Mouse (Mus musculus) liver, adult (tissue): Measurements from ENCODE around the gene Ndufb8.

ENCODE experiments used
- GATA4 ChIP-seq: IDR thresholded peaks from 2 replicates; pipeline ENCODE4 v1.6.1; 2014; ENCODE audit warnings: mild to moderate bottlenecking, low read length; ENCODE audit not compliant: insufficient replicate concordance

Ndufb8 gene

DNA sequence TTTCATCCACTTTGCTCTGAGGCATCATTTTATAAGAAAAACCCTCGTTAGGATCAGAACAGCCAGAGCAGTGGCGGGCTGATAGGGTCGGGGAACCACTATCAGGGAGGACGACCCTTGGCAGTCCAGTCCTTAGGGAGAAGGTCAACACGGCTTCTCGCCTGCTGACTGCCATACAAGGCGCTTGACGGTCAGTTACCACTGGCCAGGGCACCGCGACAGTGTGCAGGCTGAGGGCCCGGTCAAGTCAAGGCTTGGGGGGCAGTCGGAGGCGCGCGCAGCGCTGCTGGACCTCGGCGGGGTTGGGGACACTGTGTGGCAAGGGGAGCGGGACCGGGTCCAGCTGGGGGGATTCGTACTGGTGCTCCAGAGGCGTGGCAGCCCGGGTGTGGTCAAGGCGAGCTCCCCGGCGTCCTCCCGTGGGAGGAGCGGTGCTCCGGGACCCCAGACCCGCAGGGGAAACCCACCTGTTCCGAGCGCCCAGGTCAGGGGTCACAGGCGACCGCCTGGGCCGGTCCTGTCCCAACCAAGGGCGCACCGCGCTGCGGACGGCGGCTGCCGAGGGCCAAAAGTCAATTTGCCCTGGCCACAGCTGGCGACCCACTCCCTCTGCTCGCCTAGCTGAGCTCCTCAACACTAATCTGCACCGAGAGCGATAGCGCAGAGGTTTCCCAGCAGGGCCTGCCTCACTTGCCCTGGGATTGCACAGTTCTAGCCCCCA lies 9.8 kb downstream of the Ndufb8 start, which contains the start of gene Sec31b:
Sec31b (minus strand) TSS at position 544 of the 721 bp plus-strand sequence.
- TF ChIP-seq GATA4 = no peak

DNA sequence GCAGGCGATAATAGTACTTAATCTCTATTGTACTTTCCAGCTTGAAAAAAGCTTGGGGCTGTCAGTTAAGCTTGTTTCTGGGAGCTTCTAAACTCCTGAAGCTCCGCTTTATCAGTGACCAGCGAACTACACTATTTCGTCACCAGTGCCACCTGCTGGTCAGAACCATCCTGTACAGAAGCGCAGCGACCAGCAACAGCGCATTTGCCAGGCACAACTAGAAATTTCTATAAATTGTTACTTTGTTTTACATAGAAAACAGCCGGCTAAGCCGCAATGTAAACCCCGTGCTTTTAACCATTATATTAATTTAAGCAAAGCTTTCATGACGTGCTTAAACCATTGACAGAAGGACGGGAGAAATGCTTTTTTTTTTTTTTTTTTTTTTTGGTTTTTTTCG lies 10.5 kb downstream of the Ndufb8 start:
- peak; percentile 42; the same call in 1 of the 2 replicates for TF ChIP-seq GATA4

- no peak for TF ChIP-seq GATA4
These were observed 10.9 kb downstream of the Ndufb8 start for GRCm38 (mm10) chr19:44544372-44544771.

DNA sequence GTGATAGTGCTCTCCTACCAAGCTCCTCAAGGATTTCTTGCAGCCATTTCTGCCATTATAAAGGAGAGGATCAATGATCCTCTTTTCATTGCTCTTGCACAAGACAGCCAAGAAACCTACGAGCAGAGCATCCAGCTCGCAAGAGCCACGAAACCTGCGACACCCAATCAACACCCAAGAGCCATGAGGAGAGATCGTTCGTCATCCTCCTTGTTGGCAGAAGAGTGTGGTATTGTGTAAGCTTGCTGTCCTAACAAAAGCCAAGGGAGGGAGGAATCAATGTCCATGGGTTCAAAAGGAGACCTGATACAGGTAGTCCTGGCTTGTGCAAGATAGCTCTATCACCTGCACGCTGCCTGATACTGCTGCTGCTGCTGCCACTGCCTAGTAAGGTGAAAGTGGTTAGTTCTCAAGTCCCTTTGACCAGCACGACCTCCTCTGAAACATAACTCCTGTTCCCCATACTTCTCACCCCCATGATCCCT lies 12.5 kb downstream of the Ndufb8 start:
- peak; percentile 8; the same call in 1 of the 2 replicates for TF ChIP-seq GATA4

DNA sequence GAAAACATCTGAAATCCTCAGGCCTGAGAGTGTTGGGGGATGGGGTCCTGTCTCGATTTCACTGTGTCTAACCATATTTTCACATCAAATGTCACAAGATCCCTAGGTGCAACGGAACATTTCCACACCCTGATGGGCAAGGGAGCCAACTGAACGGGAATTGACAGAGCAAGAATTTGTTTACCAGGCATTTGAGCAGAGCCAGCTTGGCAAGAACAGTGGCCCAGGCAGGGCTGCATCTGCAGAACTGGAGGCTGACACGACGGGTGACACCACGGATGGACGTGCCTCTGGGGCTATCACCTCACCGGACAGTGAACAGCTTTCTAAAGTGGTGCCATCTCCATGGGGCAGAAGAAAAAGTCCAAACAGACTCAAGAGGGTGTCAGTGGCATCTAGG lies 17.8 kb downstream of the Ndufb8 start:
- TF ChIP-seq GATA4 = no peak

DNA sequence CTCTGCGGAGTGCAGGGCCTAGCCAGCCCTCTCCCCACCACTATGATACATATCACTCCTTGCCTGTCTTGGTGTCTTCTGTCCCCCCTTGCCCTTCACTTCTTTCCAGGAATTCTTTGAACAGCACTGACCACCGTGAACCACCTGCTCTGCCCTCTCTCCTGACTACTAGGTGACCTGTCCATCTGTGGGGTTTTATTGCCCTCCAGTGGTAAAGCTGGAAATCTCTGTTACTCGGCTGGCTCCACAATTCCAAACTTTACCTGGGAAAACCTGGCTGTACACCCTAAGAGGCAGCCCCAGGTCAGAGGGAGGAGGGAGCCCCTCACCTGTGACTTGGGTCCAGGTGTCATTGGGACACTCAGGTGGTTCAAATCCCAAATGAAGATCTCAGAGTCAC lies 19.9 kb downstream of the Ndufb8 start:
- TF ChIP-seq GATA4 = no peak

DNA sequence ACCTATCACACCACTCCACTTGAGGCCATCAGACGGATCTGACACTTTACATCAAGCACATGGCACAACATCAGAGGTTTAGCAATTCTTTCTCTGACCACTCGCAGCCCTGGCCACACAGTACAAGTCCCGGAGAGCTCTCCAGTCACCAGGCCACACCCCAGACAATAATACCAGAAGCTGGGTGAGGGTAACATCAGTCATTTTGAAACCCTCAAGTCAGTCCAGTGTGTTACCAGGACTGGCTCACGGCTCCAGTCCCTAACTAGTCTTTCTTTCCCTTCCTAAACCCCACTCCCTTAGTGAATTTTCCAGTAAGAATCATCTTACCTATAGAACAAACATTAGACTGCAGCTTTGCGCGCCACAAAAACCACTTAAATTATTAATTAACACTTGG lies 25.2 kb downstream of the Ndufb8 start:
- no peak for TF ChIP-seq GATA4

DNA sequence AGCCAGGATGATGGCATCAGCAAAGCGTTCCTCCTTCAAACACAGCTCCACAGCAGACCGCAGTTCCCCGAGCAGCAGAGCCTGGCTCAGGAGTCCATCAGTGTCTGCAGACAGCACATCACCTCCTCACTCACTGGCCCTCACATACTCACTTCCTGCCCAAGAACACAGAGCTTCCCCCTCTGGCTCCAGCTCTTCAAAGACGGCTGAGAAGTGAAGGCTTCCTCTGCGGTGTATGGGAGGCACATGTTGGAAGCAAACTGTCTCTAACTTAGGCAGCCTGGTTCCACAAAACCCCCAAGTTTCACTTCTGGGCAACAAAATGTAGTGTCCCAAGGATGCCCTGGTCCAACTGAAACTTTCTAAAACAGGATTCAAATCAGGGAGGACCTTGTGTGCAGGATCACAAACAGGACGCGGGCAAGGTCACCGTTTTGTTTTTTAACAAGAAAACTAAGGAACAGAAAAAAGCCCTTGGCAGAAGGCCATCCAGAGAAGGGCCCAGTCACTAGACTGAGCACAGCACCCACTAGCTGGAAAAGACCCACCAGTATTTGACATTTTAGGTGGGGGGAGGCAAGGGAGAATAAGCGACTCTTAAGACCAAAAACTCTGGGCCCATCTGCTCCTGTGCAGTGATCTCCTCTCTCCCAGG lies 29.6 kb downstream of the Ndufb8 start:
- no peak for TF ChIP-seq GATA4

DNA sequence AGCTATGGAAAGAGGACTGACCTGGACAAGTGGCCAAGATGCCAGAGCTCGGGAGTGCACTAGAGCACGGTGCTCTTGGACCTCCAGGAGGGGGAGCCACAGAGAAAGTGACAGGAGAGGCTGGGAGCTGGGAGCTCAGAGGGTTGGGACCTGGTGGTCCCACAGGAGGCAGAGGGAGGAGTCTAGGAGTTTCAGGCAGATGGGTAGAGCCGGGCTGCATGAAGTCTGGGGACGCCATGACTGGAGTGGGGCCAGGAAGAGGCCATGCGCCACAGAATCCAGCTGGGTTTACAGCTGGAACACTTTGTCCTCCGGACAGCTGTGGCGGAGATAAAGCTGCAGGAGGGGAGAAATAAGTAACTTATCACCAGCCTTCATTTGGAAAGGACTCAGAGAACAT lies 36.1 kb downstream of the Ndufb8 start:
- TF ChIP-seq GATA4 = peak; percentile 22; the same call in 1 of the 2 replicates

DNA sequence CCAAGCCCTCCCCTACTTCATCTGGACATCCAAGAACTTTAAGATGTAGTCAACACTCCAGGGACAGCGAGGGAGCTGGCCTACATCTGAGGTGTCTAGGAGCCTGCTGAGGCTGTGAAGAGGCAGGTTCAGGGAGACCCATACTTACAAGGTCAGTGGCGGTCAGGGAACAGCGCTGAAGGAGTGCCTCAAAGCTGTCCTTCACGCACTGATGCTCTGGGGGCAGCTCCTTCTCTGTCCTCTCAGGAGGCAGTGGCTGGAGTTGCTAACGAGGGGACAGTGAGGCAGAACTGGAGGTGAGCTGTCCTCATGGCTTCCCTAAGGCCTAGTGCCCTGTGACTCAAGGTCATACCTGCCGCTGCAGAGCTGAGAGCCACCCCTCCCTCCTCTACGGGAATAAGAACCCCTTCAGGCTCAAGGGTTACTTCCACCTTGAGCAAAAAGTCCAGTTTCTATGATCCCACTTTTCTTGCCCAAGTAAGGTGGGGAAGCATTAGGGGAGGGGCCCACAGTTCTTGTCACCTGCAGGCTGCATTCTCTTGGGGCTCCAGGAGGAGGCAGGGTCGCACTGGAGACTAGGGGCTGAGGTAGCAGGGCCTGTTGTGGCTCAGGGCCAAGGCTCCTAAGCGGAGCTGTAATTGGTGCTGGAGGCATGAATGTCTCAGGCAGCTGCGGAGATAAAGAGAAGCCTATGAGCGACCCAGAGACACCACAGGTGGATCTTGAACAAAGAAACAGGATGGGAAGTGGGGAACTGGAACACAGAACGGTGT lies 37.1 kb downstream of the Ndufb8 start:
- no peak for TF ChIP-seq GATA4

GRCm38 (mm10) chr19:44515769-44516168 lies 39.5 kb downstream of the Ndufb8 start:
- no peak for TF ChIP-seq GATA4

DNA sequence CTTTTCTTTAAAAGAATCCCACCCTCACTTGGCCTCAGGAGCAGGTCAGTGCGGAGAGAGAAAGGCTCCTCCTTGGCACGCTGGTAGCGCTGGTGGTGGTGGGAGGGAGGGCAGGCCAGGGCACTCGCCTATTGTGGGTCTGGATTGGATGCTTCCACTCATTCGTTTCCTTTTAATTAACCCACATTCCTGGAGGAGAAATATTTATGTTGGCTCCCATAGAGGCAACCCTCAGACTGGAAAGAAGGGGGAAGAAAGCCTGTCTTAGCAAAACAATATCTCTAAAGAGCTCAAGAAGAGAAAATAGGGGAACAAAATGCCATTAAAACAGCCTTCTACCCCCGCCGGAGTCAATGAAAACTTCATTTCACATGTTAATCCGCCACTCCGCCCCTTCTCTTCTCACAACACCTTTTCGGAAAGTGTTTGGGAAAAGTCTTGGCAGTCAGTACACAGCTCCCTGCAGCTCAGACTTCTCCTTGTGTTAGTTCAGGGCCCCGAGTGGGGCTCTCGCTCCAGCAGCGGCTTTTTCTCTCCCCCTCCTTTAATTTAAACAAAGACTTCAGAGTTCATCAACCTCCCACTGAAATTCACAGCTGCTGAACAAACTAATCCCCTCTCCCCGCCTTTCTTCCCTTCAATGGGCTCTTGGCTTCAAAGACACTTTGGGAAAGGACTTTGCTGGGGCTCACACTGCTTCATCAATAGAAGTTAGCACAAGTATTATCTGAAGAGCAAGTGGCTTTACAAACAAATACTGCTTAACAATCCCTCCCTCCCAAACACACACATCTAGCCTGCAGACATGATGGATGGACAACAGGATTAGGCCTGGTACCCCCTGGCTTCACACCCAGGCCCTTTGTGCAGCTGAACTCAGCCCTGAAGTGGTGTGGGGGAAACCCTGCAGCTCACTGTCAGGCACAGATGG lies 40.5 kb downstream of the Ndufb8 start:
- TF ChIP-seq GATA4 = no peak

DNA sequence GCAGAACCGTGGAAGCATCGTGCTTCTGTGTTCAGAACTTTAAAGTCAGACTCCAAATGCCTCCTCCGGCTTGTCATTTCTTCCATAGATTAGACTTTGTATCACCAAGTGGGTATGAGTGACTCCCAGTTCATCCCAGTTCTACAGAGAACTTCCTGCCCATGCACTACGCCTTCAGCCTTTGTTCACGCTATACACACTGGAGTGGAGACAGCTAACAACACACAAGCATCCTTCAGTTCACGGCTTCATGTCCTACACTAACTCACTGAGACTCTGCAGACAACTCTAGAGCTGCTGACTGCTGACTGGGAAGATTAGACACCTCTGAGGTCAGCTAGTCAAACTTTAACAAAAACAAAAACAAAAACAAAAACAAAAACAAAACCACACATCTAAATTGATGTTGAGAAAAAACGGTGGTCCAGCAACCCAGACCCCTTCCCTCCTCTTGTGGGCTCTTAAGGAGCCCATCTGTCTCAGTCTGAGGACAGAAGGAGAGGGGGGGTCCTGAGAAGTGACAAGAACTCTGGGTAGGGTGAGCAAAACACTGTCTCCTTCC lies 41.2 kb downstream of the Ndufb8 start:
- TF ChIP-seq GATA4 = no peak
